8 mouse cellular contexts compared by ENCODE assay signal in the genomic region with DNA sequence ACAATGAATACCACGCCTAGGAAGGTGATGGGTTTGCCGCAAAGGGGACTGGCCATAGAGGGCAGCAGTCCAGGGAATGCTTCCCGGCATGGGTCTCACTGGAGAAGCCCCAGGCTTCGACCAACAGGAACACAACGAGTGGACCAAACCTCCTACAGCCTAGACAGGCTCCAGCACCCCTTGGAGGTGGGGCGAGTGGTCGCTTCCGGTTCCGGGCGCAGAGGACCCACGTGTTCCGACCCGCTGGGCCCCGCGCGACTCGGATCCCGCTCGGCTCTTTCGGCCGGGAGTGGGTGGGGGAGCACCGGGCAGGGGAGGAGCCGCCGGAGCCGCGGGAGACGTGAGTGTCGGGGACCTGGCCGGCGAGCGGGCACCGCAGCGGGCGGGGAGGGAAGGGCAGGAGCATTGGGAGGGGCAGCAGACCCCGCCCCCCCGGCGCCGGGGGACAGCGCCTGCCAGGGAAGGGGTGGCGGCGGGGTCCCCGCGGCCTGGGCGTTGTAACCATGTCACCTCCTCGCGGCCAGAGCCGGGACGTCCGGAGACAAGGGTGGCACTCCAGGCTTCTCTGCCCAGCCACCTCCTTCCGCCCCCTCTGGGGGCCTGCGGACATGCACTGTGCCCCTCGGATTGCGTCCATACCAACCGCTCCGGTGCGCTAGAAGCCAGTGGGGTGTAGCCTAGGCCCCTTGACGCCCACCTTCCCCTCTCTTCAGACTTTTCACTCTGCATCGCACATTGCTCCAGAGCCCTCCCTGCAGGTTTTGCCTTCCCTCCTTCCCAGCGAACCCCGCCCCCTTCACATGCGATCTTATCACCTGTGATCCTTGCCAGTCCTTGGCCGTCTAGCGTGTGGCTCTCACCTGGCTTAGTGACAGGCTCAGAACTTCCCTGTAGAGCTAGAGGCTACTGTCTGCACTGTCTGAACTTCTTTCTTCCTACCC. TPM values are rescaled to one million over a fixed set of nuclear protein-coding genes. Genes with fewer than 3 reads are reported as not detected.
DNase-seq lines count a peak whose midpoint lies in the region; TF ChIP-seq lines count a peak whose summit lies in the region.

TSS of gene Zfp202 (plus strand) at position 219 of the 941 bp plus-strand sequence.

- H3K4me1 ChIP-seq in cortical plate, adult 2 months (ENCODE audit: control insufficient read depth, insufficient read depth, low read length), result no peaks in the 10 kb centered on the region; the same call in 1 of the 2 replicates
- peaks cover 37% of the 10 kb centered on the region for H3K4me1 ChIP-seq in megakaryocyte, embryonic 14.5 days

- H3K9me3 ChIP-seq in megakaryocyte, embryonic 14.5 days, result no peaks in the 10 kb centered on the region

- H3K4me3 ChIP-seq in cortical plate, adult 2 months (ENCODE audit: insufficient read depth, low read length), result peak within 1 kb of the TSS; percentile 87
- H3K4me3 ChIP-seq in megakaryocyte, embryonic 14.5 days (replicated peaks), result peak within 1 kb of the TSS; percentile 94

- no peaks in the 10 kb centered on the region for H3K36me3 ChIP-seq in megakaryocyte, embryonic 14.5 days (replicated peaks; ENCODE audit: low read length)

- peaks cover 4% of the 10 kb centered on the region for H3K27me3 ChIP-seq in megakaryocyte, embryonic 14.5 days (replicated peaks)

- H3K27ac ChIP-seq in cortical plate, adult 2 months (ENCODE audit: insufficient read depth, low read length), result peak within 1 kb of the TSS; percentile 8; the same call in 1 of the 2 replicates

- TF ChIP-seq POLR2A in cortical plate, adult 2 months (IDR thresholded peaks at IDR 0.05; ENCODE audit: extremely low read depth, insufficient read depth, low read length), result peak; percentile 81

- no peak for TF ChIP-seq CTCF in cortical plate, adult 2 months (IDR thresholded peaks at IDR 0.05; ENCODE audit: extremely low read depth, insufficient read depth, low read length)

- peak; percentile 81 for DNase-seq in adipocyte (ENCODE audit: low spot score)
- DNase-seq in gastrocnemius, postnatal 10 days, result peak; percentile 86
- DNase-seq in induced T-regulatory cell, adult 2 months (ENCODE audit: low read depth), result peak; percentile 69
- DNase-seq in left cerebral cortex, adult 9 months (ENCODE audit: low spot score in 2 of 2), result peak; percentile 64 to 86
- DNase-seq in right cerebral cortex, adult 2 months (ENCODE audit: low spot score in 2 of 2), result peak; percentile 84 to 86
- peak; percentile 47 for DNase-seq in urinary bladder, postnatal 10 days (ENCODE audit: low spot score)

RNA-seq across cellular contexts. Expression of gene Zfp202, which starts in this region (rescaled TPM):
- 2.8 and 3.1 TPM in 2 replicates for polyA plus RNA-seq in cortical plate, adult 2 months (2012; rRNA removed)
- 1 to 10 TPM; 2.5 to 3.2 TPM for total RNA-seq in gastrocnemius, postnatal 10 days (2021)
- 0.17 TPM in 1 of 2 replicates, not detected in the other for polyA plus RNA-seq in megakaryocyte, embryonic 14.5 days (2012; ENCODE audit: insufficient read depth, low replicate concordance)

Comparison
In these comparisons a context has a peak if more than half of its experiments do, and no peak if none do; other contexts are left out.
1. Peak in every context shown above with its lines: DNase-seq, H3K4me3 ChIP-seq and H3K27ac ChIP-seq.